Mouse (Mus musculus) frontal cortex, postnatal 14 days (tissue): Measurements from ENCODE around the gene Sema4c.

Experiments used
- DNase-seq, 2 experiments: peaks; one replicate each; pipeline ENCODE4 v3.0.0; 2022; ENCODE audit warnings: low spot score in 2 of 2

Sema4c gene

GRCm38 (mm10) chr1:36508238-36508637 lies 49.9 kb downstream of the Sema4c start:
- no peak for DNase-seq

GRCm38 (mm10) chr1:36501261-36501660 lies 56.9 kb downstream of the Sema4c start:
- peak in 1 of 2 experiments; percentile 63 for DNase-seq
